Mouse (Mus musculus): ENCODE measurements around the gene Gnpnat1.
"Not testable (repeated sequence)": the region's sequence is repeated elsewhere in the genome, so short reads cannot be mapped to it uniquely, and the experiment has no call there.

Gnpnat1 gene

DNA sequence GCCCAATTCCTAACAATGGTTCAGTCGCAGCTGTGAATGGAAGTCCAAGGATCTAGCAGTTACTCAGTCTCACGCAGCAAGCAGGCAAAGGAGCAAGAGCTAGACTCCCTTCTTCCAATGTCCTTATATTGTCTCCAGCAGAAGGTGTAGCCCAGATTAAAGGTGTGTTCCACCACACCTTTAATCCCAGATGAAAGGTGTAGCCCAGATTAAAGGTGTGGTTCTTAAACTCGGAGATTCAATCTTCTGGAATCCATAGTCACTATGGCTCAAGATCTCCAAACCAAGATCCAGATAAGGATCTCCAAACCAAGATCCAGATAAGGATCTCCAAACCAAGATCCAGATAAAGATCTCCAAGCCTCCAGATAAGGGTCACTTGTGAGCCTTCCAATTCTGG, at the start of gene Gnpnat1:
Gene Gnpnat1 (minus strand): TSS at position 101 of the 400 bp plus-strand sequence.
- DNase-seq (ENCODE audit: low spot score) = not testable (repeated sequence)

- DNase-seq (ENCODE audit: low spot score) = no peak
Measured at GRCm38 (mm10) chr14:45453538-45454233, 49.0 kb upstream of the Gnpnat1 start.

DNA sequence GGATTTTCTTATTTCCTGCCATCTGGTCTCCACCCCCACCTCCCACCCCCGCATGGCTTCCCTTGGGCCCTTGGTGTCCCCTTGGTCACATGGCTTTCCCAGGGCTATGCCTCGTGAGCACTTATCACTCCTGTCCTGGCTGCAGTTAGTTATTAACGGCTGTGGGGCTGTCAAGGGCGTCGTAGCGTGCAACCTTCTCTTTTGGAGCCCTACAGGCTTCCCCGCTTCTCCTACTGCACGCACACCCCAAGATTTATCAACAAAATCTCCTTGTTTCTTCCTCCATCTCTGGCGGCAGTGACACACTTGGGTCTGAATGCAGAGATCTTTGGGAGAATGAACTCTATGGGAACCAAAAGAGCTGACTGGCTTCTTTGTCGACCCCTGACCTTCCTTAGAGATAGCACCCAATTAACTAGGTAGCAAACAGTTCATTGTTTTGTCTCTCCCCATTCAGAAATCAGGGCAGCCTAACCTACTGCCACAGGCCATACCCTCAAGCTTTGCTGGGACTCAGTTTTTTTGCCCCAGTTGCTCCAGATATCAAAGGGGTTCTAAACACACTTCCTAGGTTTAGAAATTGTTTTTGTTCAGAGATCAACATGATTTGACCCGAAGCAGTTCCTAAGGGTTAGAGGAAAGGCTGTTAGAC, 48.3 kb upstream of the Gnpnat1 start:
- DNase-seq (ENCODE audit: low spot score) = no peak

- DNase-seq (ENCODE audit: low spot score) = no peak
Measured at GRCm38 (mm10) chr14:45452148-45452547, 47.4 kb upstream of the Gnpnat1 start.

- no peak for DNase-seq (ENCODE audit: low spot score)
Measured at GRCm38 (mm10) chr14:45451090-45451489, 46.4 kb upstream of the Gnpnat1 start.

- DNase-seq (ENCODE audit: low spot score) = no peak
Measured at GRCm38 (mm10) chr14:45446777-45447176, 42.1 kb upstream of the Gnpnat1 start.

DNA sequence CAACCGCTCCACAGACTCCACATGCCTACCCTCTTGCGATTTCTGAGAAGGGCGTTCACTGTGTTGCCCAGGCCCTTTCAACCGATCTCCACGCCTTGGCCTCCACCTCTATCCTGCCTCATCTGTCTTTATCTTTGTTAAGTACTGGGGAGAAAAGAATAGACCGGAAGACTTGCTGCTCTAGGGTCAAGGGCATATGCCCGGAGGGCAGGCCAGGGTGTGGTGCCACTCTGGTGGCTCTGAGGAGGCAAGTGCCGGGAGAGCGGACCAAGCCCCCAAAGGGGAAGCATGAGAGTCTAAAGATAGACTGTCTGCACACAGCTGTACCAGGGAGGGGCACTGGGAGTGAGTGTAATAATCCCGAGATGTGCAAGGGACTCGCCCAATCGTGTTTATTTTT, 40.7 kb upstream of the Gnpnat1 start:
- DNase-seq (ENCODE audit: low spot score) = no peak

- DNase-seq (ENCODE audit: low spot score) = no peak
Measured at GRCm38 (mm10) chr14:45444870-45445269, 40.2 kb upstream of the Gnpnat1 start.

GRCm38 (mm10) chr14:45442781-45443560, 38.3 kb upstream of the Gnpnat1 start:
- no peak for DNase-seq (ENCODE audit: low spot score)

GRCm38 (mm10) chr14:45441291-45441690, 36.6 kb upstream of the Gnpnat1 start:
- DNase-seq (ENCODE audit: low spot score) = no peak

DNA sequence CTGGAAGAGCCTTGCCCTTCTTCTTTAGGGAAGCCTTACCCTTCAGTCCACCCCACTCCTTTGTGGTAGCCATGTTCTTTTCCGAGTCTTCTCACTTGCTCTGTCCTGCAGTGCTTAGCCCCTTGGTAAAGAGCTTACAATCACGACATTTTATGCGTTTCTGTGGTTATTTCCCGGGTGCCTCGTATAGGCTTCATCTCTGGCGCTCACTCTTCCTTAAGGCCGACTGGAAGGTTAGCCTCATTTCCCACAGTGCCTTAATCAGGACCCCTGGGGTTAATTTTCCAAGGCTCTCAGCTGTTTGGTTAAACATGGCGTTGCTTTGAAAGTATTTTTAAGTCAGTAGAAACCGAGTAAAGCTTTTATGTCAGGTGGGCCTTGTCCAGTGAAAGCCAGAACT, 34.7 kb upstream of the Gnpnat1 start:
- DNase-seq (ENCODE audit: low spot score) = no peak

DNA sequence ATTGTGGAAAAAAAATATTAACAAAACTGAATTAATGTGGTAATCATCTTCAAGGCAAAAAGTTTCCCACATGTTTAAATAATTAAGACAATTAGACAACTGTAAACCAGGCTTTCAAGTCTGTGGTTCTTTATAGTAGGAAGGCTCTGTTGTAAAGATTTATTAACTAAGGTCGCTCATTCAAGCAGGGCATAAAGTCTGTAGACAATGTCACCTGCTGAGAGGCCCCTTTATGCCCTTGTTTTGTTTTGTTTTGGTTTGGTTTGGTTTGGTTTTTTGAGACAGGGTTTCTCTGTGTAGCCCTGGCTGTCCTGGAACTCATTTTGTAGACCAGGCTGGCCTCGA, 34.2 kb upstream of the Gnpnat1 start:
- DNase-seq (ENCODE audit: low spot score) = no peak

DNA sequence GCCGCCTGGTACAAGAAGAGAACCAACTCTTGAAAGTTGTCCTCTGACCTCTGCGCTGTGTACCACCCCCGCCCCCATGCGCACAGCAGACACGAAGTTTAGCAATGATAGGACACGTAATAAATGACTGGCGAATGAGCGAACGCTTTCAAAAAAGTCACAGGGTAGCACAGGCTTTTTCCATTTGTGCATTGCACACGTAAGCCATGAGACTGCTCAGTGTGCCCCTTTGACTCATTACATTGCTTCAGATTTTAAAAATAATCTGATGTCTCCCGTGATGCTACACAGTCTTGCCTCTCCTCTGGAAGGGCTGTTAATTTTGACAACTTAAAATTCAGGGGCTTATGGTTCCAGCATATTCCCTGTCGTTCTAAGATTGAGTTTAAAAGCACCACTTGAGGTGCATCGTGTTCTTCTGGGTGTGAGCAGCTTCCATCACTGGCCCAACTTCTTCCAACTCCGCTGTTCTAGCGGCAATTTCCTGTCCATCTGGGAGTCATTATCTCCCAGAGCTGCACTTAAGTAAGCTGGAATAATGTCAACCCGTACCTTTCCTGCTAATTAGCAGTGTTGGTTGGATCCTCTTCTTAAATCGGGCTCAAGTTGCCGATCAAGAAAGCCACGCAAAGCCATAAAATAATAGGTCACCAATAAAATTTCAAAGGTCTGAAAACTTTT, 33.7 kb upstream of the Gnpnat1 start:
- DNase-seq (ENCODE audit: low spot score) = no peak

DNA sequence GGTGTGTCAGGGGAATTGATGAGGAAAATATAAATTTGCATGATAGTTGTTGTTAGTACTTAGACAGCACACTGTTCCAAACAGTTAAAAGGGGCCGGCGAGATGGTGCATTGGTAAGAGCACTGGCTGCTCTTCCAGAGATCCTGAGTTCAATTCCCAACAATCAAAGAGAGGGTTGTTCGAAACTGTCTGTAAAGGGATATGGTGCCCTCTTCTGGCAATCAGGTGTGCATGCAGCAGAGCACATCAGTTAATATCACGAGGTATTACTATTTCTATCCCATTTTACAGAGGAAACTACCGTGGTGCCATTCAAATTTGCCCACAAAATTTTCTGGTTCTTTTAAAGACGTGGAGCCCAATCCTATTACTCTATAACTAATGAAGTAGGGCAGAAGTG, 29.5 kb upstream of the Gnpnat1 start:
- DNase-seq (ENCODE audit: low spot score) = no peak

DNA sequence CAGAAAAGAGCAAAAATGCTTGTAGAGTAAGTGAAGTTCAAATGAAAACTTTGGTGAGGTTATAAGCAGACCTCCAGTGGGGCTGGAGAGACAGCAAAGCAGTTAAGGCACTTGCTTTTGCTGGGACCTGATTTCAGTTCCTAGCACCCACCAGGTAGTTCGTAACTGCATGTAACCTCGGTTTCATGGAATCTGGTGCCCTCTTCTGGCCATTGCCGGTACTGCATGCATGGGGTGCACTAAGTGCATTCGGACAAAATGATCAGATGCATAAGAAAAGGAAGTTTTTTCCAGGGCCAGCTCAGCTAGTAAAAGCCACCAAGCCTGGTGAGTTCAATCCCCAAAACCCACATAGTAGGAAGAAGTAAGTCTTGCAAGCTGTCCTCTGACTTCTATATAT, 27.3 kb upstream of the Gnpnat1 start:
- peak; percentile 75 for DNase-seq (ENCODE audit: low spot score)

GRCm38 (mm10) chr14:45430066-45430842, 25.5 kb upstream of the Gnpnat1 start:
- no peak for DNase-seq (ENCODE audit: low spot score)

DNA sequence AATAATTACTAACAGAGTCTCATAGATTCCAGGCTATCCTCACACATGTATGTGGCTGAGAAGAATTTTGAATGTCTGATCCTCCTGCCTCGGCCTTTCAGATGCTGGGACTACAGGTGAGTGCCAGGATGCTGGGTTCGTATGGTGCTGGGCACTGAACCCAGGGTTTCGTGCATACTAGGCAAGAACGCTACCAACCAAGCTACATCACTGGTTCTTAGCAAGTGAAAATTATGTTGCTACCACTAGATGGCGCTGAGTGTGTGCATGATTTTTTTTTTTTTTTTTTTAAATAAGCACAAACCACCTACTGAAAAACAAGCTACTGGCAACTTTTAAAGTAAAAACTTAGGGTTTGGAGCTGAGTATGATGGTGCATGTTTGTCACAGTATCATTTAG, 18.5 kb upstream of the Gnpnat1 start:
- DNase-seq (ENCODE audit: low spot score) = no peak

DNA sequence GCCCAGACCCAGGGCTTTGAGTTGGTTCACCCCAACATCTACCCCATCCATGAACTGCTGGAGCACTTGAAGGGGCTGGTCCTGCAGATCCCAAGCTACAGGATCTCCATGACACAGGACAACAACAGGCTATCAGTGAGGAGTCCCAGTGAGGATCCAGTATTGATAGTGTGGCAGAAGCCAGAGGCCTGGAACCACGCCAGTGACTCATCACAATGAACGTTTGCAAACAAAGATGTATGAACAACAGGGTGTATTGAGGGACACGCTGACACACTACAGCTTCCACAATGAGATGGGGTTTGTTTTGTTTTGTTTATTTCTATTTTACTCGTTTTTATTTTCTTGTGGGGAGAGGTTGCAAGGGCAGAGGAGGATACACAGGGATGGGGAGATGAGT, 17.7 kb upstream of the Gnpnat1 start:
- no peak for DNase-seq (ENCODE audit: low spot score)

- no peak for DNase-seq (ENCODE audit: low spot score)
Measured at GRCm38 (mm10) chr14:45419323-45419722, 14.6 kb upstream of the Gnpnat1 start.

DNA sequence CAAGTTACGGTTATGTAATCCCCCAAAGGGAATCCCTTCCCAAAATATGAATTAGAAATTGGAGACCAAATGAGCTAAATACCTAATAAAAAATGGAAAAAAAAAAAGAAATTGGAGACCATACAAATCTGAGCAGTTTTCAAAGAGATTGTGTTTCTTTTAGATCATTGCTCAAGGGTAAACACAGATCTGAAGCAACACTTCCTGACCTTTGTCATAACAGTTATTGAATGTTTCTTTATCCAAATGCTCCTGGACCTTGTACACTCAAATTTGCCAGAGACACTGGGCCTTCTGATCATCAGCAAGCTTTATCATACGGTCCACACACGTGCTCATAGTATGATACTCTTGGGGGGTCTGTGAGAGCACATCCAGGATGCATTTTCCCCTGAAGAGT, 13.8 kb upstream of the Gnpnat1 start:
- no peak for DNase-seq (ENCODE audit: low spot score)

GRCm38 (mm10) chr14:45416265-45416664, 11.6 kb upstream of the Gnpnat1 start:
- DNase-seq (ENCODE audit: low spot score) = no peak

- DNase-seq (ENCODE audit: low spot score) = no peak
Measured at GRCm38 (mm10) chr14:45403651-45404050, 1.1 kb downstream of the Gnpnat1 start.

Data from testis, postnatal 14 days (tissue).